Mouse (Mus musculus) c-Kit-negative CD71-positive TER-119-positive erythroid progenitor cells, embryonic 14.5 days (primary cell): ENCODE measurements around the gene Fam19a3.
"Not testable (repeated sequence)": the region's sequence is repeated elsewhere in the genome, so short reads cannot be mapped to it uniquely, and the experiment has no call there.

Experiments
- DNase-seq: peaks from one replicate; pipeline ENCODE4 v3.0.0-alpha.2; 2013; ENCODE audit warnings: low read depth, low spot score

Gene Fam19a3

DNA sequence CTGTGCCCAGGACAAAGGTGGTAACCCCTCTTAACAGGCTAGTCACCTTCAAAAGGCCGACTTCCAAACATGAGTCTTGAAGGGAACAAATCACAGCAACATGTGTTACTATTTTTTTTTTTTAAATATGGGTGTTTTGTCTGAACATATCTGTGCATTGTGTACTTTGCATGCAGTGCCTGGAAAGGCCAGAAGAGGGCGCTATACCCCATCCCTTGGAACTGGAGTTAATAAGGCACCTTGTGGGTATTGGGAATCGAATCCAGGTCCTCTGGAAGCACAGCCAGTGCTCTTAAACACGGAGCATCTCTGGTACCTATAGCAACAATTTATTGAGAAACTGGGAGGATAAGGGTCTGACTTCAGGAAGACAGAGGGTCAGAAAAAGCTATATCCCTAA is 16.6 kb downstream of the Fam19a3 start:
- DNase-seq = no peak

DNA sequence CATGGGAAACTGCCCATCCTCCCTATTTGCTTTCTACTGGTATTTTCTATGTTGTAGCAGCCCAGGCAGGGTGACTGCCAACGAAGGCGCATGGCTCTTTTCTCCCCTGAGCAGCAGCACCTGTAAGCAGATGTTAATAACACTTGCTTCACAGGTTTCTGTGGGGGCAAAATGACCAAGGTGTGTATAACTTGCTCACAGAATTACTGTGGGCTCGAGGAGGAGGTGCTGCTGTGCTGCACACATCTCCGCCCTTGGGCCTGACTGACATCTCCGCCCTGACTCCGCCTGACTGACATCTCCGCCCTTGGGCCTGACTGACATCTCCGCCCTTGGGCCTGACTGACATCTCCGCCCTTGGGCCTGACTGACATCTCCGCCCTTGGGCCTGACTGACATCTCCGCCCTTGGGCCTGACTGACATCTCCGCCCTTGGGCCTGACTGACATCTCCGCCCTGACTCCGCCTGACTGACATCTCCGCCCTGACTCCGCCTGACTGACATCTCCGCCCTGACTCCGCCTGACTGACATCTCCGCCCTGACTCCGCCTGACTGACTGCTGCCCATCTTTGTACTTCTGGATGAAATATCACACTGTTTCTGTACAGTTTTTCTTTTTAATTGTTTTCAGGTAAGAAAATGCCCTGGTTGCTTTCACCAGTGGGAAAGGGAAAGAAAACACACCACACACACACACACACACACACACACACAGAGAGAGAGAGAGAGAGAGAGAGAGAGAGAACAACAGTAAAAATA is 19.4 kb downstream of the Fam19a3 start:
- not testable (repeated sequence) for DNase-seq

DNA sequence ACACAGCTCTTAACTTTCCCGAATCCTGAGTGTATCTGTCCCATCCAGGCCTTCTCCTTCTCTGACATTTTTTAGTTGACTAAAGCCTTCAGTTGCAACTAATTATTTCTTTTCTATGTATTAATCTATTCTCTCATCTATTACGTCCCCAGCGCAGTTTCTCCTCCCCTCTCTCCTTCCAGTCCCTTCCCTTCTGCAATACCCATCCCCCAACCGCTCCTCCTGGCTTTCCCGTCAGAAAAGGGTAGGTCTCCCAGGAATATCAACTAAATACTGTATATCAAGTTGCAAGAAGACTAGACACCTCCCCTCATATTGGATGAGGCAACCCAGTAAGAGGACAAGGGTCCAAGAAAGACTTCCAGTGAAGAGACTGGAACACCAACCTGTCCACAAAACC is 22.8 kb downstream of the Fam19a3 start:
- no peak for DNase-seq

DNA sequence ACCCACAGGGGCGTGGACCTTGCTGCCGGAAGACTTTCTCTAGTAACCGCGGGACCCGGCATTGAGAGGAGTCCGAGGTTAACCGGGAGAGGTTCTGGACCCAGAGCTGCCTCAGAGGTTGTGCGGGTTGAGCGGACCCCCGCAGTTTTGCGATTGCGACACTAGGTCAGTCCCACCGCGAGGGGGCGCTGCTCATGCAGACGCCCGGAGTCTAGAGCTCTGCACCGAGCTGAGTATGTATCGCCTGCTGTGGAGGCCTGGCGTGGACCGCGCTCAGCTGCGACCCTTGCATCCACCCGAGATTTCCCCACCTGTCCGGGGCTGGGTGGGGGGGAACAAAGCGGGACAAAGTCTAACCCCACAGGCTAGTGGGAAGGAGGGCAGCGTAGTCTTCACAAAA is 23.2 kb downstream of the Fam19a3 start:
- DNase-seq = peak; percentile 47

DNA sequence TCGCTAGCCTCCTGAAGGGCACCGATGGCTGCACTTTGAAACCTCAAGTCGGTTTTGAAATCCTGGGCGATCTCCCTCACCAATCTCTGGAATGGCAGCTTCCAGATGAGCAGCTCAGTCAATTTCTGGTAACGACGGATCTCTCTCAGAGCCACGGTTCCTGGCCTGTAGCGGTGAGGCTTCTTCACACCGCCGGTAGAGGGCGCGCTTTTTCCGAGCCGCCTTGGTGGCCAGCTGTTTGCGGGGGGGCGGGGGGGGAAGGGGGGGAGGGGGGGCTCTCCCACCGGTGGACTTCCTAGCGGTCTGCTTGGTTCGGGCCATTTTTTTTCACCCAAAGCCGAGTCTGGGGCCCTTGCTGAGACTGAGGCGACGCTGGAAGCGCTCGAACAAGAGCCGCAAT is 28.8 kb downstream of the Fam19a3 start:
- not testable (repeated sequence) for DNase-seq

DNA sequence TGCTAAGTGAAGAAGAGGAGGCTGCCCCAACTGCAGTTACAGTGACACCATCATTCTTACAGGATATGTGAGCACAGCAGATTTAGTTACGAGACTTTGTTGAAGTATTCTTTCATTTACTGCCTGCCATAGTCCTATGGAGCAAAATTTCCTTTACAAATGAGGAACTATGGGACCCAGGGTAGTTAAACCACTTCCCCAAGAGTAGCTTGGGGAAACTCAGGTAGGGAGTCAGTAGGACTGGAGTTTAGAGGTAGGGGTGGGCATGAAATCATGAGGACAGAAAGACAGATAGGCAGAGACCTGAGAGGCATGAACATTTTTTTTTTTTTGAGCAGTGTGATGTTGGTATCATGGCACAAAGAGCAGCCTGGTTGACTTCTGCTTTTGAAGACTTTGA is 37.8 kb downstream of the Fam19a3 start:
- no peak for DNase-seq

DNA sequence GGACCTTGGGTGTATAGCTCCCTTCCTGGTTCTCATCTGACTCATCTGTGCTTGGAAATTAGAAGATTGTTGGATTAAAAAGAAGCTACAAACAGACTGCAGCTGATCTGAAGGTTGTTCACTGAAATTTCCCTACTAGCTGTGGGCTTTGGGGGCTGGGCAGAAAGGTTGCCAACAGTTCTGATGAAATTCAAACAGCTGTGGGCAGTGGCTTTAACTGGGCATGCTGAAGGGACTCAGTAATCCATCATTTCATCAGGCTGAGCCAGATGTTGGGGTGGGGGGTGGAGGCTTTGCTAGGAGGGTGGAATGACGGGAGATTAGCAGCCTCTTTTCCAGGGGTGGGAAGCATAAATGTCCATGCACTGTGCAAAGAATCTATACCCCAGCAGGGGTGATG is 38.5 kb downstream of the Fam19a3 start:
- DNase-seq = no peak

DNA sequence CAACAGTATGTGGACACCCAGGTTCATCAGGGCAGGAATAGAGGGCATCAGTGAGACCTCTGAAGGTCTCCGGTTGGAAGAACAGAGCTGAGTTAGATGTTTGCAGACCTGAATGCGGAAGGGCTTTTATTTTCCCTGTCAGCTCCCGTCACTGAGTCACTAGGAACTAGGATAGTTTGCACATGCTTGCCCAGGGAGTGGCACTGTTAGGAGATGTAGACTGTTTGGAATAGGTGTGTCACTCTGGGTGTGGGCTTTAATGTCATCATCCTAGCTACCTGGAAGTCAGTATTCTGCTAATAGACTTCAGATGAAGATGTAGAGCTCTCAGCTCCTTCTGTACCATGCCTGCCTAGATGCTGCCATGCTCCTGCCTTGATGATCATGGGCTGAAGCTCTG is 39.7 kb downstream of the Fam19a3 start:
- no peak for DNase-seq

DNA sequence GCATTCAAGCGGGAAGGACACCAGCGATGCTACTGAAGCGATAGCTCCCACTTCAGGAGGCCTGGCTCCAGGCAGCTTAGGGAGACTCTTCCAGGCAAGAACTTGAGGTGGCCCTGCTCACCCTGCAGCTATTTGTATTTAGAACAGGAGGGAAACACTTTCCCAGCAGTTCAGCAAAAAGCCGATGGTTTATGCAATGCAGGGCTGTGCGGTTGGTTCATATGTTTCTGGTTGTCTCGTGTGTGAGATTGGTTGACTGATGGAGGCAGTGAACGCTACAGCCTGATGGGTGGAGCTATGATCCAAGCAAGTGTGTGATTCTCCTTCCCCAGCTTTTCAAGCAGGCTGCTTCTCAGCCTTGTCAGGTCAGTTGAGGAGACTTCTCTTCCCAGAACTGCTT is 47.0 kb downstream of the Fam19a3 start:
- no peak for DNase-seq

DNA sequence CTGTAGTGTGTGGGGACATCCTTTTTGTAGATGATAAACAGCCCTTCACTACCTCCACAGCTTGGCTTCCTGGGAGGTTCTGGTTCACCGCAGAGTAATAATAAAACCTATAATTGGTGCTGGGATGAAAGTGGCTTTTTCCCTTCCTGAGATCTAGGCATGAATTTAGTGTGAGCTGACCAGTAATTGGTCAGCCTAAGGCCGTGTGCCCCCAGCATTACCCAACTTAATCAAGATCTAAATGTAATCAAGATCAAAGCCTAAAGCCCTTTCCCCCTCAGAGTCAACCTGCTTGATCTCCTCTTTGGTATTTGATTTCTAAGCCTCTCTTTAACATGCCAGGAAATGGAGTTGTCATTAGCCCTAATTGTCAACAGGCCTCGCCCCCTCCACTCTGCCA is 48.7 kb downstream of the Fam19a3 start:
- no peak for DNase-seq

DNA sequence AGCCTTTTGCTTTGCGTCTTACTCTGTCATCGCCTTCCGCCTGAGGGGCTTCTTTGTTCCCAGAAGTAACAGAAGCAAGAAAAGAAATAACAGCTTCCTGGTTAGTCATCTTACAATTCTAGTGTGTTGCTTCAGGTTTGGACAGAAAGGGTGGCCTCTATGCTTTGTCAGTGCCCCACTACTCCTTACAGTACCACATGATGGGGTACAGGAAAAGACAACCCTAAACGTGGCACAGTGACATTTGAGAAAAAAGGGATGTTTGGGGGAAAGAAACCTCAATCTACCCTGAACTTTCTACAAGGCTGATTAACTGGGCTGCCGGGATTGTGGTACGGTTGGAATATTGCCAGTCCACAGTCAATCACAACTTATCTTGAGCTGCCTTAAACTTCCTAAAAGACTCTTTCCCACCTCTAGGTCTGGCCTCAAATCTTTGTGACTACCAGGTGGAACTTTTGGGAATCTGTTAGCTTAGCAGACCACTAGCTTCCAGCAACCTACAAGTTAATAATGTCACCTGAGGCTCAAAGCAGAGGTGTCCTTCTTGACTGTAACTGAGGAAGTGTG is 52.3 kb downstream of the Fam19a3 start:
- no peak for DNase-seq
